Mouse (Mus musculus): ENCODE results near the gene Zfyve19.

DNA sequence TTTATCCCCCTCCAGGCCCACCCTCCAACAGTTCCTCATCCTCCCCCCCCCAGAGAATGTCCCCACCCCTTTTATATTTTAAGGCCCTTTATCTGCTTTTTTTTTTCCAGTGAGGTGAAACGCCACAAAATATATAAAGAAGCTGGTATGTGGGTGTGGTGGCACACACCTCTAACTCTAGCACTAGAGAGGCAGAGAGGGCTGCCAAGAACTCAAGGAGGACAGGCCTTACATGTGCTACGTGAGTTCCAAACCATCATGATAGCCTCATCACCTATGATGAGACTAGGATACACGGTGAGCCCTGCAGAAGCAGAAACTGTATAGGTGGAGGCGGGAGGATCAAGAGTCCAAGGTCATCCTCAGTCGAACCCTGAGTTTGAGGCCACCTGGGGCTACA lies 17.4 kb upstream of the Zfyve19 start:
- no peak for TF ChIP-seq ZC3H11A (IDR thresholded peaks at IDR 0.05; ENCODE audit: borderline replicate concordance, low read depth, low read length)
- TF ChIP-seq HCFC1 (IDR thresholded peaks at IDR 0.05; ENCODE audit: borderline replicate concordance, insufficient read depth, low read length), result no peak
- TF ChIP-seq CHD2 (IDR thresholded peaks at IDR 0.05; ENCODE audit: low read depth, low read length), result no peak
- no peak for TF ChIP-seq ZNF384 (IDR thresholded peaks at IDR 0.05; ENCODE audit: low read depth, low read length)
- no peak for TF ChIP-seq MAFK (IDR thresholded peaks at IDR 0.05; ENCODE audit: insufficient read depth, low read depth, low read length)
